Mouse (Mus musculus): ENCODE results near the gene Mettl7b.

- no peak for TF ChIP-seq POLR2A (IDR thresholded peaks at IDR 0.05; ENCODE audit: borderline replicate concordance, insufficient read depth, low read length)
- no peak for TF ChIP-seq CTCF (IDR thresholded peaks at IDR 0.05; ENCODE audit: borderline replicate concordance, insufficient read depth, low read depth, low read length)
Measured at GRCm38 (mm10) chr10:129004032-129004920, 43.5 kb upstream of the Mettl7b start.

All from cerebellum, adult 2 months (tissue).